Mouse (Mus musculus) hindbrain, embryonic 11.5 days (tissue): Measurements from ENCODE around the gene Asz1. TPM values are rescaled to one million over a fixed set of nuclear protein-coding genes. Genes with fewer than 3 reads are reported as not detected.

Experiments used
- ATAC-seq: fragments of 200-750 bp; cut with Nextera tagmentation; 2 replicates; pipeline ENCODE4 v1.8.0; 2017; ENCODE audit warnings: mild to moderate bottlenecking, moderate TSS enrichment, moderate library complexity; ENCODE audit not compliant: low FRiP score
- DNase-seq: peaks from one replicate; pipeline ENCODE4 v3.0.0-alpha.2; 2015; ENCODE audit warnings: low spot score
- H3K27ac ChIP-seq: fragments of 300-500 bp; sonication (generic); 2 replicates; pipeline ENCODE4 v1.5.1; 2014; ENCODE audit warnings: mild to moderate bottlenecking, low read depth, low read length
- H3K27me3 ChIP-seq: fragments of 300-500 bp; sonication (generic); 2 replicates; pipeline ENCODE4 v1.6.1; 2014; ENCODE audit warnings: mild to moderate bottlenecking, low read length, moderate library complexity, mixed read lengths; ENCODE audit not compliant: control insufficient read depth, insufficient read depth
- H3K36me3 ChIP-seq: fragments of 300-500 bp; sonication (generic); 2 replicates; pipeline ENCODE4 v1.6.1; 2014; ENCODE audit warnings: mild to moderate bottlenecking, low read length, moderate library complexity, mixed read lengths; ENCODE audit not compliant: control insufficient read depth, insufficient read depth
- H3K4me1 ChIP-seq: fragments of 300-500 bp; sonication (generic); replicated peaks from 2 replicates; pipeline ENCODE4 v1.6.1; 2014; ENCODE audit warnings: low read length, mixed read lengths; ENCODE audit not compliant: control insufficient read depth, insufficient read depth
- H3K4me2 ChIP-seq: fragments of 300-500 bp; sonication (generic); replicated peaks from 2 replicates; pipeline ENCODE4 v1.6.1; 2014; ENCODE audit warnings: mild to moderate bottlenecking, low read depth, low read length
- H3K4me3 ChIP-seq: fragments of 300-500 bp; sonication (generic); 2 replicates; pipeline ENCODE4 v1.5.1; 2014; ENCODE audit warnings: low read depth, low read length
- H3K9ac ChIP-seq: fragments of 300-500 bp; sonication (generic); 2 replicates; pipeline ENCODE4 v1.6.1; 2014; ENCODE audit warnings: low read depth, low read length
- H3K9me3 ChIP-seq: fragments of 300-500 bp; sonication (generic); 2 replicates; pipeline ENCODE4 v1.6.1; 2016; ENCODE audit warnings: low read length; ENCODE audit not compliant: control insufficient read depth
- WGBS: fragments of 180-500 bp; shearing (Covaris S2); extraction: QIAGEN DNeasy Blood & Tissue Kit; methylation state at CpG from one replicate; pipeline ENCODE4 v1.1.7; 2014; 5-methylcytosine and 5-hydroxymethylcytosine counted together
- polyA plus RNA-seq: library from polyadenylated mRNA; unstranded; fragments of >200 nt; fragmentation: Nextera tagmentation; extraction: Ambion mirVana; gene quantifications from 2 replicates; pipeline ENCODE4 v1.2.1, GENCODE M21; 2014

The Asz1 gene
- polyA plus RNA-seq, 1 experiment from 2014 or later: not detected

- Histone ChIP-seq H3K36me3 (no peaks in the 10 kb centered on the region), H3K9me3 (no peaks in the 10 kb centered on the region), H3K9ac (peak within 1 kb of the TSS; percentile 27; the same call in 1 of the 2 replicates), H3K4me2 (peak within 1 kb of the TSS; percentile 96), H3K27ac (no peak within 1 kb of the TSS), H3K4me3 (peak within 1 kb of the TSS; percentile 44), H3K27me3 (peaks cover 31% of the 10 kb centered on the region), H3K4me1 (no peaks in the 10 kb centered on the region; the same call in 1 of the 2 replicates)
- DNase-seq (peak; percentile 57), ATAC-seq (peak; percentile 56)
- under 1% methylated on average over 45 of the region's 47 CpGs for WGBS
Measured at GRCm38 (mm10) chr6:18029746-18030656, 78.9 kb downstream of the Asz1 start, which contains the start of gene Wnt2. Gene Wnt2 (minus strand): TSS chr6:18030585.

- WGBS: 82% methylated on average over 8 of the region's 8 CpGs
- Histone ChIP-seq H3K4me1 (no peaks in the 10 kb centered on the region), H3K9me3 (no peaks in the 10 kb centered on the region), H3K36me3 (no peaks in the 10 kb centered on the region), H3K27ac (no peak overlapping the region), H3K9ac (no peak overlapping the region), H3K4me3 (no peak overlapping the region), H3K27me3 (peaks cover 4% of the 10 kb centered on the region; the same call in 1 of the 2 replicates), H3K4me2 (no peak overlapping the region)
- ATAC-seq (no peak), DNase-seq (no peak)
Measured at GRCm38 (mm10) chr6:18024133-18024794, 84.6 kb downstream of the Asz1 start.

- H3K4me3 ChIP-seq: no peak overlapping the region
- no peaks in the 10 kb centered on the region for H3K4me1 ChIP-seq
- no peak overlapping the region for H3K27ac ChIP-seq
- H3K9me3 ChIP-seq: no peaks in the 10 kb centered on the region
- H3K4me2 ChIP-seq: no peak overlapping the region
- H3K27me3 ChIP-seq: no peaks in the 10 kb centered on the region
- whole genome bisulfite sequencing: 75% methylated on average over 7 of the region's 7 CpGs
- DNase-seq (peak; percentile 1), ATAC-seq (no peak)
- H3K9ac ChIP-seq: no peak overlapping the region
- no peaks in the 10 kb centered on the region for H3K36me3 ChIP-seq
Measured at GRCm38 (mm10) chr6:18013346-18013745, 95.5 kb downstream of the Asz1 start.

- DNase-seq (no peak), ATAC-seq (no peak)
- Histone ChIP-seq H3K4me2 (no peak overlapping the region), H3K9ac (no peak overlapping the region), H3K27ac (no peak overlapping the region), H3K36me3 (no peaks in the 10 kb centered on the region), H3K9me3 (no peaks in the 10 kb centered on the region), H3K4me1 (no peaks in the 10 kb centered on the region), H3K27me3 (no peaks in the 10 kb centered on the region), H3K4me3 (no peak overlapping the region)
- WGBS: 85% methylated on average over 3 of the region's 3 CpGs
Measured at GRCm38 (mm10) chr6:18007356-18007755, 101.5 kb downstream of the Asz1 start.

- H3K4me2 ChIP-seq: no peak overlapping the region
- no peaks in the 10 kb centered on the region for H3K36me3 ChIP-seq
- no peaks in the 10 kb centered on the region for H3K27me3 ChIP-seq
- H3K4me3 ChIP-seq: no peak overlapping the region
- ATAC-seq: no peak
- no peaks in the 10 kb centered on the region for H3K4me1 ChIP-seq
- H3K9me3 ChIP-seq: no peaks in the 10 kb centered on the region
- WGBS: 94% methylated on average over 6 of the region's 6 CpGs
- H3K27ac ChIP-seq: no peak overlapping the region
- H3K9ac ChIP-seq: no peak overlapping the region
- no peak for DNase-seq
Measured at GRCm38 (mm10) chr6:18002065-18002464, 106.8 kb downstream of the Asz1 start.

Other genes starting within 250 kb of the Asz1 start
- 0.99 and 2.1 TPM in 2 replicates for gene Wnt2, start 78.5 kb downstream of the Asz1 start, polyA plus RNA-seq
- 0.03 and 0.13 TPM in 2 replicates for gene Cftr, start 61.6 kb upstream of the Asz1 start, polyA plus RNA-seq